8 mouse cellular contexts compared by ENCODE assay signal in genomic region chr19:56724126-56724597, GRCm38 (mm10). TPM values are rescaled to one million over a fixed set of nuclear protein-coding genes. Genes with fewer than 3 reads are reported as not detected.
A peak's percentile ranks its signal among the peaks of the same experiment; 100 is the strongest.
DNase-seq lines count a peak whose midpoint lies in the region; ATAC-seq and TF ChIP-seq lines count a peak whose summit lies in the region.

No protein-coding gene starts in this region.

- H3K4me3 ChIP-seq in left cerebral cortex, adult 2 months = peak overlapping the region; percentile 75
- peak overlapping the region; percentile 61 for H3K4me3 ChIP-seq in forebrain, postnatal 0 days (ENCODE audit: low read depth, low read length)
- peak overlapping the region; percentile 58 for H3K4me3 ChIP-seq in midbrain, embryonic 16.5 days (ENCODE audit: low read depth, low read length)

- H3K9ac ChIP-seq in forebrain, postnatal 0 days = no peak overlapping the region
- no peak overlapping the region for H3K9ac ChIP-seq in midbrain, embryonic 16.5 days (ENCODE audit: low read depth, low read length)

- DNase-seq in left cerebral cortex, adult 2 months (ENCODE audit: extremely low spot score in 1 of 2, low spot score in 2 of 2) = no peak
- DNase-seq in left cerebral cortex, postnatal 14 days (ENCODE audit: low spot score in 2 of 2) = no peak
- DNase-seq in forebrain, postnatal 0 days = no peak
- peak; percentile 41 to 63 for DNase-seq in kidney, postnatal 36 days
- DNase-seq in adrenal gland, adult 8-10 months = no peak
- DNase-seq in left cerebral cortex, postnatal 25 days (ENCODE audit: low spot score in 2 of 2) = no peak

- 4% methylated on average over 13 of the region's 13 CpGs for WGBS in forebrain, postnatal 0 days
- WGBS in midbrain, embryonic 16.5 days = 8% methylated on average over 12 of the region's 13 CpGs

- no peaks in the 10 kb centered on the region for H3K36me3 ChIP-seq in forebrain, postnatal 0 days (ENCODE audit: insufficient read depth)
- no peaks in the 10 kb centered on the region for H3K36me3 ChIP-seq in midbrain, embryonic 16.5 days (ENCODE audit: control insufficient read depth, insufficient read depth, low read length)

- H3K9me3 ChIP-seq in forebrain, postnatal 0 days (ENCODE audit: low read length) = no peaks in the 10 kb centered on the region
- H3K9me3 ChIP-seq in midbrain, embryonic 16.5 days (replicated peaks; ENCODE audit: control insufficient read depth, low read length, poor library complexity, severe bottlenecking) = no peaks in the 10 kb centered on the region

- H3K4me2 ChIP-seq in forebrain, postnatal 0 days (ENCODE audit: low read depth) = peak overlapping the region; percentile 87
- peak overlapping the region; percentile 92 for H3K4me2 ChIP-seq in midbrain, embryonic 16.5 days (ENCODE audit: low read length)

- no peak for ATAC-seq in forebrain, postnatal 0 days
- ATAC-seq in midbrain, embryonic 16.5 days = no peak
- ATAC-seq in megakaryocyte-erythroid progenitor cell, adult 5-6 weeks (replicated peaks; ENCODE audit: low FRiP score, low TSS enrichment, poor library complexity, severe bottlenecking) = no peak

- intact Hi-C loops in left cerebral cortex, adult 2 months (cut with DNase I) = loop anchor here (5.0 kb wide), 2 partner anchors 137 to 302 kb away; no protein-coding TSS in a partner anchor
- intact Hi-C loops in left cerebral cortex, postnatal 14 days (cut with DNase I) = loop anchor here (5.0 kb wide), 3 partner anchors 77 to 302 kb away; no protein-coding TSS in a partner anchor
- intact Hi-C loops in left cerebral cortex, postnatal 25 days (cut with DNase I) = loop anchor here (5.0 kb wide), 1 partner anchor 302 kb away; no protein-coding TSS in a partner anchor

- no peak for TF ChIP-seq CTCF in left cerebral cortex, adult 2 months (IDR thresholded peaks at IDR 0.05)
- TF ChIP-seq CTCF in forebrain, postnatal 0 days (IDR thresholded peaks at IDR 0.05; ENCODE audit: low read depth) = no peak

- peaks cover 7% of the 10 kb centered on the region; the same call in 1 of the 2 replicates for H3K4me1 ChIP-seq in forebrain, postnatal 0 days (ENCODE audit: insufficient read depth)
- peaks cover 36% of the 10 kb centered on the region for H3K4me1 ChIP-seq in midbrain, embryonic 16.5 days (ENCODE audit: control insufficient read depth, insufficient read depth, low read length)

- peak overlapping the region; percentile 96 for H3K27ac ChIP-seq in left cerebral cortex, adult 2 months
- H3K27ac ChIP-seq in forebrain, postnatal 0 days (ENCODE audit: low read depth, low read length) = no peak overlapping the region
- H3K27ac ChIP-seq in midbrain, embryonic 16.5 days (ENCODE audit: low read length) = no peak overlapping the region

- peaks cover 11% of the 10 kb centered on the region; the same call in 1 of the 2 replicates for H3K27me3 ChIP-seq in forebrain, postnatal 0 days (ENCODE audit: insufficient read depth, low read length)
- H3K27me3 ChIP-seq in midbrain, embryonic 16.5 days (ENCODE audit: control insufficient read depth, insufficient read depth, low read depth, low read length) = peaks cover 32% of the 10 kb centered on the region

RNA-seq across cellular contexts. Expression of gene Adrb1, which starts 2.2 kb away (rescaled TPM):
- 10 to 100 TPM; 46.7 to 50.8 TPM for total RNA-seq in left cerebral cortex, adult 2 months (2021)
- 10 to 100 TPM; 40.1 to 43.9 TPM for total RNA-seq in left cerebral cortex, postnatal 14 days (2021)
- total RNA-seq in forebrain, postnatal 0 days (2014; rRNA removed) = 7.3 and 8.5 TPM in 2 replicates
- 2.8 and 3.4 TPM in 2 replicates for polyA plus RNA-seq in forebrain, postnatal 0 days (2015; fragmentation: Nextera tagmentation; extraction: Ambion mirVana)
- 1.0 and 1.3 TPM in 2 replicates for polyA plus RNA-seq in midbrain, embryonic 16.5 days (2015; fragmentation: Nextera tagmentation; extraction: Ambion mirVana)
- 1 to 10 TPM; 1.5 to 3.1 (median 2.4) TPM for total RNA-seq in adrenal gland, adult 8-10 months (2022)
- total RNA-seq in left cerebral cortex, postnatal 25 days (2021) = 10 to 100 TPM; 45.1 to 48.1 TPM
- total RNA-seq in megakaryocyte-erythroid progenitor cell, adult 5-6 weeks (2014; fragmentation: Nextera tagmentation) = not detected in 2 replicates
- total RNA-seq in megakaryocyte-erythroid progenitor cell, adult 5-6 weeks (2017) = not detected in 2 replicates

Comparison
In these comparisons a context has a peak if more than half of its experiments do, and no peak if none do; other contexts are left out.
1. DNase-seq: peak in kidney, postnatal 36 days (2 of 2); none in left cerebral cortex, adult 2 months (0 of 2), left cerebral cortex, postnatal 14 days (0 of 2), forebrain, postnatal 0 days (single experiment), adrenal gland, adult 8-10 months (single experiment) and left cerebral cortex, postnatal 25 days (0 of 2).
2. Peak in every context shown above with its lines, with median percentiles within 50 percentile points of each other: H3K4me3 ChIP-seq.